Mouse (Mus musculus): ENCODE measurements around the gene Aar2.

Aar2 gene

GRCm38 (mm10) chr2:156569261-156569660 lies 21.9 kb downstream of the Aar2 start:
- no peak for DNase-seq

GRCm38 (mm10) chr2:156571521-156571920 lies 24.1 kb downstream of the Aar2 start:
- DNase-seq = no peak

- DNase-seq = no peak
Observed at GRCm38 (mm10) chr2:156576850-156577587, 29.6 kb downstream of the Aar2 start.

GRCm38 (mm10) chr2:156580507-156580906 lies 33.1 kb downstream of the Aar2 start:
- DNase-seq = no peak

DNA sequence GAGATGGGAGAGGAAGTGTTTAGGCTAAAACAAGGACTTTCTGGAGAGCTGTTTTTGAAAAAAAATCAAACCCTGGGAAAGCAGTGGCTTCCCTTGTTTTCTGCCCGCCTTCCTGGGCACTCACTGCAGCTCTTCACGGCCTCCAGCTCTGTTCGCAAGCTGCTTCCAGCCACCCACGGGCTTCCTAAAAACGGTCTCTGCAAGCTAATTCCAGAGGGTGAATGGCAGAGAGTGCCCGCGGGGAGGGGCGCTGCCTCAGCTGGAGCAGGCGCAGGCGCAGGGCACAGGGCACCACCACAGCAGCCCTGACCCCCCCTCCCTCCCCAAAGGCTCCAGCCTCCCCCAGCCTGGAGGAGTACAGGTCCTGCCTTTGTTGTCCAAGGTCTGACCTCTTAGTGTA lies 33.9 kb downstream of the Aar2 start:
- DNase-seq = no peak

- no peak for DNase-seq
Observed at GRCm38 (mm10) chr2:156582887-156583286, 35.5 kb downstream of the Aar2 start.

GRCm38 (mm10) chr2:156584154-156584796 lies 36.9 kb downstream of the Aar2 start:
- DNase-seq = peak in 1 of 2 experiments; percentile 16

DNA sequence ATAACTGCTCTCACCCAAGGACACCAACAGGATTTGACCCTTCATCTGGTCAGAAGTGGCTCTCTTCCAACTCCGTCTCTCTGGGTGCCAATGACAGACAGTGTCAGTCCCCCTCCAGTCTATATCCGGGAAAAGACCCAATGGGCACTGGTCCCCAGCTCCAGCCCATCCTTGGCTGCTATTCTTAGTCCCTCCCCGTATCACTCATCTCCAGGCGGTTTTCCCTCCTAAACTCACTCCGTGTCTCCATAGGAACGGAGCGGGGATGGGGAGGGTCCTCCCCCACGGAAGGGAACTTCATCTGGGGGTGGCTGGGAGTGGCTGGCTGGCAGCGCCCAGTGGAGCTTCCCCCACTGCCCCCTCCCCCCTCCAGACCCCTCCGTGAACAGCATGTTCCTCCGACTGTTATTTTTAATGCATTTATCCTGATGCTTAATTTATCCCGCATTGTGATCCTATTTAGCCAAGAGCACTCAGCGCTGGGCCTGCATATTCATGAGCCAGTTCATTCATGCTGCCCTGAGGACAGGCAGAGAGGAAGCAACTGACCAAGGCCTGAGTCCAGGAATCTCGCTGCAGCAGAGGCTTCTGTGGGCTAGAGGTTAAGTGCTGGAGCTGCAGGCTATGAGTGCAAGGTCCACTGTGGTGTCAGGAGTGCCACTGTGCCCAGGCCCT lies 37.5 kb downstream of the Aar2 start:
- no peak for DNase-seq

DNA sequence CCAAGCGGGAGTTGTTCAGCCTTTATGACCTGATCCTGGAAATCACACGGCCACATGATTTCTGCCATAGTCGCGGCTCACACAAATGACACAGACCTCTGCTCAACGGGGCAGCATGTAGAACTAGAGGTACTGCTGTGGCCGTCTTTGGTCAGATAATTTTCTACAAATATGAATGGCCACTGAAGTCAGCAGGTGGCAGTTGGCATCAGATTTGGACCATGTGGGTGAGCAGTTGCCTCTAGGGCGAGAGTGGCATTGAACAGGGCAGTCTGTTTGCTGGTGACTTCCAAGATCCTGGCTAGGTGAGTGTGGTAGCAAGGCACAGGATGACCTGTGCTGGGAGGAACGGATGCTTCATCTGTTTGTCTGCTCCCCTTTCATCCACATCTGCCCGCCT lies 42.1 kb downstream of the Aar2 start:
- no peak for DNase-seq

DNA sequence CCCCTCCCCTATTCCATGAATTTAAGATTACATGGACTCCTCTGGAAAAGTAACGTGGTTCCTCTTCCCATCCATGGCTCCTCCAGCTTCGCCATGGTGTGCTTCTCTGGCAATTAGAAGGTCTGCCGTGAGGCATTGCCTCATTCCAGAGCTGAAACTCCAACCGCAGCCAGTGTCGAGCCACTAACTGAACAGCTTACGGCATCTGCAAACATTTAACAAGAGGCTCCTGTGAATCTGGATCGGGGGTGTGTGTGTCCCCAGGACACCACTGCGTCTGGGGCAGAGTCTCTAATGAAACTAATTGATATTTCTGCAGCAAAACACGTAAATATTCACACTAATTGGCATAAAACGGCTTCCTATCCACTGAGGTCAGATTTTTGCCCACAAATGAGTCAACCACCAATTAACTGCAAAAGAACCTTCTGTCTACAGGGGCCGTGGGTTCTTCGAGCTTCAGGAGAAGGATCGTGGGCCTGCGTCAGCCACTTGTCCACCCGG lies 47.7 kb downstream of the Aar2 start:
- DNase-seq = no peak

DNA sequence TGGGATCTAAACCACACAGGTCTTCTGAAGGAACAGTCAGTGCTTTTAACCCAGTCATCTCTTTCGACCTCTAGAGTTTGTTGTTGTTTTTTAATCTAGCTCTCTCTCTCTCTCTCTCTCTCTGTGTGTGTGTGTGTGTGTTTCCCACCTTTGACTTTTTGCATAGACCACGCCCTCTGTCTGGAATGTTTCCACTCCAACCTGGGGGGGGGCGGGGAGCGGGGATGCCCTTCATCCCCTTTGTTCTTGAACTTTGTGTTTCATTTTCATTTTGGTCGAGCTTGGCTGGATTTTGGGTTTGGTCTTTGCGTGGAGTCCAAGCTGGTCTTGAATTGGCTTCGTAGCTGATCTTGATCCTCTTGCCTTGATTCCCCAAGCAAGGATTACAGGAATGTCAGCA lies 55.2 kb downstream of the Aar2 start:
- DNase-seq = no peak

DNA sequence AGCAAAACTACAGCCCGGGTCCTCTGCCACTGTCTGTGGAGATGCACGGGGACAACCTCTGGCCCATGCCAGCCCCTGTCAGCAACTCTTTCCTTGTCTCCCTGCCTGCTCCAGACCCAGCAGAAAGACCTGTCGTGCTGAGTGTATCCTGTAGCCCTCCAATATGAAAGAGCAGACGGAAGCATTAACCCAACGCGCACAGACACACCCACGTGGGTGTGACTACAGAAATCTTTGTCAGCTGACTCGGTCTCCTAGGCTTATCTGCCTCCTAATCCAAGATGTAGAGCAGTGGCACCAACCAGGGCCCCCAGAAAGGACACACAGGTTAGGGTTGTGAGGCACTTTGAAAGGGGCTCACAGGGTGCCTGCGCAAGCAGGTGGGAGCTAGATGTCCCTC lies 56.3 kb downstream of the Aar2 start:
- DNase-seq = no peak

DNA sequence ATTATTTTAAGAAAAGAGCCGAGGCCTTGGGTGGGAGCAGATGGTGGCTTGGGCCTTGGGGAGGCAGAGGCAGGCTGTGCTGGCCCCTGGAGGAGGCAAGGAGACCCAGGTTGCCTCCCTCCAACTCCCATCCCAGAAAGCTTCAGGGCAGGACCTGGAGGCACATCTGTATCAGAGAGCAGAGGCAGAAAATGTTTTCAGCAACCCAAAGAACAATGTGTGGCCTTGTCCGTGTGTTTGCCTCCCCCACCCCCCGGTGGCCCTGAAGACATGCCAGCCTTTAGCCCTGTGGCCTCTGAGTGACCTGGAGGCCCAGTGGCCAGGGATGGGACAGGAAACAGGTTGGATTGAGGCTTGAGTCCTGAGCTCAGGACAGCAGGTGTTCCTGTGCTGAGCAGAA lies 57.8 kb downstream of the Aar2 start:
- no peak for DNase-seq

DNA sequence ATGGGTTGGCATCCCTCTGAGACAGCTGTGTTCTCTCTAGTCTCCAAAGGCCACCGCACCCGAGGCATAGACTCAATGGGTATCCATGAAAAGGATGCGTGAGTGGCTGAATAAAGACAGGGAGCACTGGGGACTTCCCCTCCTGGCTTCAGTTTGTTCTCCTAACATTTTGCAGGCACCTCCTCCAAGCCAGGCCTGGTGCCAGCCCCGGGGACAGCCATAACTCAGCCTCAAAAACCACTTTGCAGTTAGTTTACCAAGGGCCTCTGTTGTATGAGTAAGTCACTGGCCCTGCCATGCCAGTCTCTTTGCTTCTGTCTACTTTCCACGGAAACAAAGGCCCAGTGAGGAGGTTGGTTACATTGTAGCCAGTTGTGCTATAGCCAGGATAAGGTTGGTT lies 58.6 kb downstream of the Aar2 start:
- DNase-seq = no peak

GRCm38 (mm10) chr2:156613081-156613540 lies 65.7 kb downstream of the Aar2 start:
- DNase-seq = peak in 1 of 2 experiments; percentile 13

- no peak for DNase-seq
Observed at GRCm38 (mm10) chr2:156613541-156614257, 66.3 kb downstream of the Aar2 start, which contains the start of gene Dlgap4. Dlgap4 (plus strand) TSS chr2:156613705.

DNA sequence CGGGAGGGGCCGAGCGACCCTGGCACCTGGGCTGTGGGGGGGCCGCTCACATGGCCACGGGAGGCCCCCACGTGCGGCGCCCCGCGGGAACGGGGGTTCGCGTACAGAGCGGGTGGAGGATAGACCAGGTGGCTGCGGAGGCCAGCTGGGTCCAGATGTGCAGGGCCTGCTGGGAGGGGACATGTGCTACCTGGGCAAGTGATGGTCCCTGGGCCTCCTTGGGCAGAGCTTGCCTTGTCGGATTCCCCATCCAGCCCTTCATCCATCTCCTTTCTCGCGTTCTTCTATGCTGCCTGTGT lies 66.8 kb downstream of the Aar2 start:
- DNase-seq = no peak

GRCm38 (mm10) chr2:156614661-156615654 lies 67.6 kb downstream of the Aar2 start:
- no peak for DNase-seq

- no peak for DNase-seq
Observed at GRCm38 (mm10) chr2:156616513-156616912, 69.1 kb downstream of the Aar2 start.

DNA sequence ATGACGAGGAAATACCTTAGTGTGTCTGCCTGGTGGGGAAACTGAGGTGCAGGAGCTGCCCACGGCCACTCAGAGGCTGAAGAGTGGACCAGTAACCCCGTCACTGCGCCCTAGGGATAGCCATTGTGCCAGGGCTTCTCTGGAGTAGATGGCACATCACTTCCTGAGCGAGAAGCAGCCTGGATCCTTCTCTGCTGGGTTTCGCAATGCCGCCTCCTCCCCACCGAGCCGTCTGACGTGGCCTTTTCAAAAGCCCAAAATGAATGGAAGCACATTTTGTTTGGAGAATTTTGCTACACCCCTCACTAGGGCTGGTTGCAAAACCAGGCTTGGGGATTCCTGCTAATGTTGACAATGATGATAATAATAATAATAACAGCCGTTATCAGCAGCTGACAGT lies 70.2 kb downstream of the Aar2 start:
- no peak for DNase-seq

All from spleen, adult 18-20 months (tissue).